Mouse (Mus musculus): ENCODE data around the gene Mpv17l2. TPM values are rescaled to one million over a fixed set of nuclear protein-coding genes. Genes with fewer than 3 reads are reported as not detected.
A peak's percentile ranks its signal among the peaks of the same experiment; 100 is the strongest.

Mpv17l2 gene
- polyA plus RNA-seq, 1 experiment from 2014 or later = 35.7 TPM

DNA sequence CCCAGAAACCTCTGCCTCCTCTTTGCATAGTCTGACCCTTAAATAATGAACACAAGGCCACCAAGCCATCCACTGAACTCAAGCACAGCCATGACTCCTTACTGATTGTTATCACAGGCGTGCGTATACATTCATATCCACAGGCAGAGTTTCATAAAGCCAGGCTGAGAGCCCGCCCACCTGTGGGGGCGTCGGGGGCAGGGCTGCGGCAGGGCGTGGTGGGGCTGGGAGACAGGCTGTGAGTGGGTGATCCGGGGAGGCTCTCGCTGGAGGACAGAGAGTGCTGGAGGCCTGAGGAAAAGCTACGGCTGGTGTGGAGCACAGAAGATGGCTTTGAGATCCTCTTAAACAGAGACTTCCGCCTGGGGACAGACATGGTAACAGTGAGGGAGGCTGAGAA, 19.3 kb upstream of the Mpv17l2 start:
- peaks cover 42% of the 10 kb centered on the region for H3K36me3 ChIP-seq (ENCODE audit: control insufficient read depth, insufficient read depth, low read length)
- H3K4me3 ChIP-seq (ENCODE audit: low read depth, low read length) = no peak overlapping the region
- WGBS = 85% methylated on average over 11 of the region's 11 CpGs
- H3K4me2 ChIP-seq (ENCODE audit: low read length) = no peak overlapping the region
- H3K27me3 ChIP-seq (ENCODE audit: control insufficient read depth, insufficient read depth, low read depth, low read length) = no peaks in the 10 kb centered on the region
- ATAC-seq = no peak
- H3K27ac ChIP-seq (ENCODE audit: low read length) = no peak overlapping the region
- peaks cover 15% of the 10 kb centered on the region for H3K4me1 ChIP-seq (ENCODE audit: control insufficient read depth, insufficient read depth, low read length)
- no peaks in the 10 kb centered on the region for H3K9me3 ChIP-seq (replicated peaks; ENCODE audit: control insufficient read depth, low read length, poor library complexity, severe bottlenecking)
- no peak overlapping the region for H3K9ac ChIP-seq (ENCODE audit: low read depth, low read length)

DNA sequence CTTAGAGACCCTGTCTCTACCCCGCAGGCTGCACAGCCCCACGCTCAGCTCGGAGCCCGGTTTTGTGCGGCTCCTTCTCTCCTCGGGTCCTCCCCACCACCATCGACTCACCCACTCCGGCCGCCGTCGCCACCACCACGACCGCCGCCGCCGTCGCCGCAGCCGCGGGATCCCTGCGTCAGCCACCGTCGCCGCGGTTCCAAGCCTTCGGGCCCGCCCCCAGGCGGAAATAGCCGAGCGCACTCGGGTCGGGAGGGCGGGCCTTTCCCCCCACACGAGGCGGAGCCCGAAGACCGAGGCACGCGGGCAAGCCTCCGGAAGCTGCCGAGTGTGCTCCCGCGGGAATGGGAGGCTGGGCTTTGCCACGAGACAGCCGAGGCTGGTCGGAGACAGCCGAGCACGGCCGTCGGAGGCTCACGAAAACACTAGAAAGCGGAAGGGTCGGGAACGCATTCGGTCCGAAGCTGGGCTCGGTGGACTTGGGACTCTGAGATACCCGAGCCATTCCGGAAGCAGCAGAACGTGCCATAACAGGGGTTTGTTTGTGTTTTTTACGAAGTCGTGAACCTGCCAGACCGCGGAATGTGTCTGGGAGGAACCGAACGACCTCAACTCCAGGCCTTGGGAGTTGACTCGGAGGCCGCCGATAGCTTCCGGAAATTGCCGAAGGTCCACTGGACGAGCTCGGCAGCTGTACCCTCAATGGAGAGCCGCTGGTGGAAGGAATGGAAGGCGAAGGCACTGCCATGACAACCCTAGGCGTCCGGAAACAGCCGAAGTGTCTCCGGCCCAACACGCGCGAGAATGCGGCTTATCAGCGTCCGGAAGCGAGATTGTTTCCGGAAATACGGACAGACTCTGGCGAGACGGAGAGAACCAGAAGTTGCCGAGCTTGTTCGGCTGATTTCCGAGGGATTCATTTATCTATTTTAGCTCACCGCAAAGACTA, 16.0 kb upstream of the Mpv17l2 start, which contains the start of gene Pik3r2:
Gene Pik3r2, minus strand, starts transcription at position 218 of the 949 bp plus-strand sequence.
- peak within 1 kb of the TSS; percentile 100 for H3K9ac ChIP-seq (ENCODE audit: low read depth, low read length)
- H3K4me1 ChIP-seq (ENCODE audit: control insufficient read depth, insufficient read depth, low read length) = peaks cover 37% of the 10 kb centered on the region
- no peaks in the 10 kb centered on the region for H3K27me3 ChIP-seq (ENCODE audit: control insufficient read depth, insufficient read depth, low read depth, low read length)
- H3K27ac ChIP-seq (ENCODE audit: low read length) = peak within 1 kb of the TSS; percentile 97
- peak; percentile 95 for ATAC-seq
- H3K36me3 ChIP-seq (ENCODE audit: control insufficient read depth, insufficient read depth, low read length) = peaks cover 34% of the 10 kb centered on the region
- no peaks in the 10 kb centered on the region for H3K9me3 ChIP-seq (replicated peaks; ENCODE audit: control insufficient read depth, low read length, poor library complexity, severe bottlenecking)
- peak within 1 kb of the TSS; percentile 90 for H3K4me2 ChIP-seq (ENCODE audit: low read length)
- H3K4me3 ChIP-seq (ENCODE audit: low read depth, low read length) = peak within 1 kb of the TSS; percentile 88
- under 1% methylated on average over 84 of the region's 94 CpGs for WGBS

DNA sequence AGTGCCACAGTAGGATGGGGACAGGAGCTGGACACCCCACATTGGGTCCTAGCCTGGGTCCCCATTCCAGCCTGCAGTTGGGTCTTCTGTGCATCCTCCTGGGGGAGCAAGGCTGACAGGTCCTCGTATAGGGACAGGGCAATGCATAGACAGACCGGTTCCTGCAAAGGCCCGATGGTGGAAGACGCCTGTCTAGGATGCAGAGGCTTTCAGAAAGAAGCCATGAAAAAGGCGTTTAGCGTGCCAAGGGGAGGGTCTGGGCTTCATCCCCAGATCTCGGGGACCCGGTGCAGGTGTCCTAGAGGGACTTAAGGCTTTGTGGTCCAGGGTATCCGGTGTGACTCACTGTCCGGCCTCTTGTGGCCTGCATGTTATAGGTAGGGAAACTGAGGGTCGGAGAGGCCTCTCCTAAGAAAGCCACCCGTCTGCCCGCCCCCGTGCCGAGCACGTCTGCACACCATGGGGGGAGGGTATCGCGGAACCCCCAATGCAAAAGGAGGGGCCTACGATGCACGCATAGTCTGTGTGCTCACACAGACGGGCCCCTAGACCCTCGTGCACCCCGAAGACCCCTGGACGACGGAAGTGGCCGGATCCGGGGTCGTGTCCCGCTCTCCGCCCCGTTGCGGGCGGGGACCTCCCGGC, 15.2 kb upstream of the Mpv17l2 start:
- 2% methylated on average over 34 of the region's 34 CpGs for WGBS
- Histone ChIP-seq H3K4me2 (ENCODE audit: low read length) (peak overlapping the region; percentile 90), H3K9ac (ENCODE audit: low read depth, low read length) (peak overlapping the region; percentile 100), H3K4me3 (ENCODE audit: low read depth, low read length) (peak overlapping the region; percentile 88), H3K4me1 (ENCODE audit: control insufficient read depth, insufficient read depth, low read length) (peaks cover 37% of the 10 kb centered on the region), H3K27me3 (ENCODE audit: control insufficient read depth, insufficient read depth, low read depth, low read length) (no peaks in the 10 kb centered on the region), H3K27ac (ENCODE audit: low read length) (peak overlapping the region; percentile 97), H3K9me3 (replicated peaks; ENCODE audit: control insufficient read depth, low read length, poor library complexity, severe bottlenecking) (no peaks in the 10 kb centered on the region), H3K36me3 (ENCODE audit: control insufficient read depth, insufficient read depth, low read length) (peaks cover 36% of the 10 kb centered on the region)
- 0 out of 2 replicates have a peak, but pooled peaks have one; percentile 1 for ATAC-seq

DNA sequence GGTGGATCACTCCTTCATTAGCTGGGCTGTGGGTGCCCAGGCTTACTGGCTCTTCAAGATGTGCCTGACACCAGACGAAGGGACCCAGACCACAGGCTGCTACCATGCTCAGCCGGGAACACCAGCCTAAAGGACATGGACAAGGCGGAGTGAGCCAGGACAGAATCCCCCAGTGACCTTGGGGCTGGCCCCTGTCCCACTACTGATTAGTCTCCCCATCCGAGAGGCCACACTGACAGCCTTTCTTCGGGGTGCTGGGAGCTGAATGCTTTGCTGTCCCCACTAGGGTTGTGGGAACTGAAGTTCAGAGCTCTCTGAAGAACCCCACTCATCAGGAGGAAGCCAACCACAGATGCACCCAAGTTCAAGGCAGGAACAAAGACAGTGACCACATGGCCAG, 14.5 kb upstream of the Mpv17l2 start:
- Histone ChIP-seq H3K4me1 (ENCODE audit: control insufficient read depth, insufficient read depth, low read length) (peaks cover 37% of the 10 kb centered on the region), H3K4me3 (ENCODE audit: low read depth, low read length) (peak overlapping the region; percentile 88), H3K9ac (ENCODE audit: low read depth, low read length) (peak overlapping the region; percentile 100), H3K4me2 (ENCODE audit: low read length) (peak overlapping the region; percentile 90), H3K9me3 (replicated peaks; ENCODE audit: control insufficient read depth, low read length, poor library complexity, severe bottlenecking) (no peaks in the 10 kb centered on the region), H3K27ac (ENCODE audit: low read length) (no peak overlapping the region), H3K27me3 (ENCODE audit: control insufficient read depth, insufficient read depth, low read depth, low read length) (no peaks in the 10 kb centered on the region), H3K36me3 (ENCODE audit: control insufficient read depth, insufficient read depth, low read length) (peaks cover 34% of the 10 kb centered on the region)
- ATAC-seq = no peak
- 93% methylated on average over 5 of the region's 5 CpGs for WGBS

GRCm38 (mm10) chr8:70774740-70775139, 14.0 kb upstream of the Mpv17l2 start:
- ATAC-seq = no peak
- Histone ChIP-seq H3K9ac (ENCODE audit: low read depth, low read length) (peak overlapping the region; percentile 100; the same call in 1 of the 2 replicates), H3K4me1 (ENCODE audit: control insufficient read depth, insufficient read depth, low read length) (peaks cover 37% of the 10 kb centered on the region), H3K27ac (ENCODE audit: low read length) (no peak overlapping the region), H3K9me3 (replicated peaks; ENCODE audit: control insufficient read depth, low read length, poor library complexity, severe bottlenecking) (no peaks in the 10 kb centered on the region), H3K4me2 (ENCODE audit: low read length) (peak overlapping the region; percentile 90; the same call in 1 of the 2 replicates), H3K36me3 (ENCODE audit: control insufficient read depth, insufficient read depth, low read length) (peaks cover 31% of the 10 kb centered on the region), H3K27me3 (ENCODE audit: control insufficient read depth, insufficient read depth, low read depth, low read length) (no peaks in the 10 kb centered on the region), H3K4me3 (ENCODE audit: low read depth, low read length) (no peak overlapping the region)
- WGBS = 91% methylated on average over 18 of the region's 18 CpGs

- WGBS = 63% methylated on average over 9 of the region's 9 CpGs
- peak overlapping the region; percentile 58; the same call in 1 of the 2 replicates for H3K27ac ChIP-seq (ENCODE audit: low read length)
- peaks cover 28% of the 10 kb centered on the region for H3K36me3 ChIP-seq (ENCODE audit: control insufficient read depth, insufficient read depth, low read length)
Measured at GRCm38 (mm10) chr8:70773833-70774232, 13.1 kb upstream of the Mpv17l2 start.

DNA sequence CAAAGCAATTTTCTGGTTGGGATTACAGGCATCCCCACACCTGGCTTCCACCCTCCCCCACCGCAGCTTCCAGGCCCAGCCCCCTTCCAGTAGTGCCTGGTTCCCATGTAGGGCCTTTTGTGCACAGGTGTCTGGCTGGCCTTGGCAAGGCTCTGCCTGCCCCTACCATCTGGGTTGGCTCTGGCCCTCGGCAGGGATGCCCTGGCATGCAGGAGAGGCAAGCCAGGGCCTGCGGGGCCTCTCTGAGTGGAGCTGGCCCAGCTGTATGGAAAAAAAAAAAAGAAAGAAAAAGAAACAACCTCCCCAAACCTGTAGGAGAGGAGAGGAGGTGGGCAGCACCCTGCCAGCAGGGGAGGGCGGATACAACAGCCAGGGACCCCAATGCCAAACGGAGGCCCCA, 12.7 kb upstream of the Mpv17l2 start:
- peaks cover 30% of the 10 kb centered on the region for H3K36me3 ChIP-seq (ENCODE audit: control insufficient read depth, insufficient read depth, low read length)
- ATAC-seq = no peak
- H3K9me3 ChIP-seq (replicated peaks; ENCODE audit: control insufficient read depth, low read length, poor library complexity, severe bottlenecking) = no peaks in the 10 kb centered on the region
- H3K4me2 ChIP-seq (ENCODE audit: low read length) = peak overlapping the region; percentile 22; the same call in 1 of the 2 replicates
- no peaks in the 10 kb centered on the region for H3K27me3 ChIP-seq (ENCODE audit: control insufficient read depth, insufficient read depth, low read depth, low read length)
- H3K9ac ChIP-seq (ENCODE audit: low read depth, low read length) = peak overlapping the region; percentile 47
- peak overlapping the region; percentile 58; the same call in 1 of the 2 replicates for H3K27ac ChIP-seq (ENCODE audit: low read length)
- H3K4me1 ChIP-seq (ENCODE audit: control insufficient read depth, insufficient read depth, low read length) = peaks cover 37% of the 10 kb centered on the region
- H3K4me3 ChIP-seq (ENCODE audit: low read depth, low read length) = no peak overlapping the region
- WGBS = 76% methylated on average over 5 of the region's 5 CpGs

More at GRCm38 (mm10) chr8:70773833-70774232, 13.1 kb upstream of the Mpv17l2 start:
- Histone ChIP-seq H3K4me3 (ENCODE audit: low read depth, low read length) (no peak overlapping the region), H3K9ac (ENCODE audit: low read depth, low read length) (peak overlapping the region; percentile 47; the same call in 1 of the 2 replicates), H3K9me3 (replicated peaks; ENCODE audit: control insufficient read depth, low read length, poor library complexity, severe bottlenecking) (no peaks in the 10 kb centered on the region), H3K4me2 (ENCODE audit: low read length) (peak overlapping the region; percentile 22; the same call in 1 of the 2 replicates), H3K4me1 (ENCODE audit: control insufficient read depth, insufficient read depth, low read length) (peaks cover 37% of the 10 kb centered on the region), H3K27me3 (ENCODE audit: control insufficient read depth, insufficient read depth, low read depth, low read length) (no peaks in the 10 kb centered on the region)
- no peak for ATAC-seq

DNA sequence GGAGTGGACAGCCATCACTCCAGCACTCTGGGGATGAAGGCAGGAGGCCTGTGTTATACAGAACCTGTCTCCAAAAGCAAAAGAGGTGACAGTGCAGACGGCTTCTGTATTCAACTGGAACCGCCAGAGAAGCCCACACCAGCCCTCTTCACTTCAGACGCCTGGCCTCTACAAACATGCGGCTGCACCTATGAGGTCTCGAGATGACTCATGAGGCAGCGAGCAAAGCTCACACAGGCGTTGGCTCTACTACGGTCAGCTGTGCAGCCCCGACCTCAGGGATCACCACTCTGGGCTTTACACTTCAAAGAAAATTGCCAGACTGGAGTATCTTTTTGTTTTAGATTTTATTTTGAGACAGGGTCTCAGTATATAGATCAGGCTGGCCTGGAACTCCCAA, 12.1 kb upstream of the Mpv17l2 start:
- 90% methylated on average over 9 of the region's 9 CpGs for WGBS
- Histone ChIP-seq H3K9ac (ENCODE audit: low read depth, low read length) (no peak overlapping the region; the same call in 1 of the 2 replicates), H3K36me3 (ENCODE audit: control insufficient read depth, insufficient read depth, low read length) (peaks cover 31% of the 10 kb centered on the region), H3K27me3 (ENCODE audit: control insufficient read depth, insufficient read depth, low read depth, low read length) (peaks cover under 1% of the 10 kb centered on the region; the same call in 1 of the 2 replicates), H3K4me1 (ENCODE audit: control insufficient read depth, insufficient read depth, low read length) (peaks cover 35% of the 10 kb centered on the region), H3K4me3 (ENCODE audit: low read depth, low read length) (no peak overlapping the region), H3K9me3 (replicated peaks; ENCODE audit: control insufficient read depth, low read length, poor library complexity, severe bottlenecking) (no peaks in the 10 kb centered on the region), H3K27ac (ENCODE audit: low read length) (no peak overlapping the region; the same call in 1 of the 2 replicates), H3K4me2 (ENCODE audit: low read length) (no peak overlapping the region)
- no peak for ATAC-seq

Measured in midbrain, embryonic 16.5 days (tissue).